Mouse (Mus musculus): ENCODE data around the gene C1ql4.
"Not testable (repeated sequence)": the region's sequence is repeated elsewhere in the genome, so short reads cannot be mapped to it uniquely, and the experiment has no call there.

C1ql4 gene

DNA sequence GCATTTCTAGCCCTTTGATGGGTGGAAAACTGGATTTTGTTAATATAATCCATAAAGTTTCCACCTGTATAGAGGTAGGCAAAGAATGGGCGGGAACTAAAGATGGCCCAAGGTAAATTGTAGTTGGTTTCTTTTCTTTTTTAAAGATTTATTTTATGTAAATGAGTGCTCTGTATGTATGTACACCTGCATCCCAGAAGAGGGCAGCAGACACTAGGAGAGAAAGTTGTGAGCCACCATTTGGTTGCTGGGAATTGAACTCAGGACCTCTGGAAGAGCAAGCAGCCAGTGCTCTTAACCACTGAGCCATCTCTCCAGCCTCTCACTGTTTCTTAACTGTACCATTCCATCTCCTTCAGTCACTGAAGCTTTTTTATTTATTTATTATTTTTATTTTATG is 15.6 kb downstream of the C1ql4 start:
- DNase-seq, result no peak

DNA sequence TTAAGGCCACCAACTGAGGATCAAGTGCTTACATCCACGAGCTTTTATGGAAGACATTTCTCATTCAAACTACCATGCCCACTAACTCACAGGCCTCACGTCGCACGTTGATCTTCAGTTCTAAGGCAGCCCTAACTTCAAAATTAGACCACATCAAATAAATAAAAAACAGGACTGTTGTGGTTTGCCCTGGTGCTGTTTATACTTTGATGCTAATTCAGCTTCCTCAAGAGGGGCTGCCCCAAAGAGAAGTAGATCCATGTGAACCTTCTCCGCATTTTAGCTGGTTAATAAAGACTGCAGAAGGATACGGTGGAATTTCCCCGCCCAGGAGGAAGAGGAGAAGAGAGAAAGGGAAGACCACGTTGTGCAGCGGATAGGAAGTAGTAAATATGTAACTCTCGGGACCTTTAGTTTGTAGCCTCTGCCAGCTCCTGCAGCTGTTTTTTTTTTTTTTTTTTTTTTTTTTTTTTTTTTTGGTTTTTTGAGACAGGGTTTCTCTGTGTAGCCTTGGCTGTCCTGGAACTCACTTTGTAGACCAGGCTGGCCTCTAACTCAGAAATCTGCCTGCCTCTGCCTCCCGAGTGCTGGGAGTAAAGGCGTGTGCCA is 22.0 kb downstream of the C1ql4 start:
- DNase-seq, result no peak

DNA sequence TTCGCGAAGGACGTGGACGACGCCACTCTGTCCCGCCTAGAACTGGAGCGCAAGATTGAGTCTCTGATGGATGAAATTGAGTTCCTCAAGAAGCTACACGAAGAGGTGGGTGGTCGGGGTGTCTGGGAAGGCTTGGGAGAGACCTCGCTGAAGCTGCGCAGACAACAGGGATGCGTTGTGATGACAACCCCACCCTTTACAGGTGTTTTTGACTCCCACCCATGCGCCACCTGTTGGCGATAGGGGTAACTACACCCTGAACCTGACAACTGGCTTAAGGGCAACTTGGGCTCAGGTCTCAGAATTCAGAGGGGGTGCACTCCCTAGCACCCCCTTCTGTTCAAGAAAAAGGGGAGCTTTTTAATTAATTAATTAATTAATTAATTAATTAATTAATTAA is 31.3 kb downstream of the C1ql4 start:
- DNase-seq, result peak in 1 of 2 experiments; percentile 50

DNA sequence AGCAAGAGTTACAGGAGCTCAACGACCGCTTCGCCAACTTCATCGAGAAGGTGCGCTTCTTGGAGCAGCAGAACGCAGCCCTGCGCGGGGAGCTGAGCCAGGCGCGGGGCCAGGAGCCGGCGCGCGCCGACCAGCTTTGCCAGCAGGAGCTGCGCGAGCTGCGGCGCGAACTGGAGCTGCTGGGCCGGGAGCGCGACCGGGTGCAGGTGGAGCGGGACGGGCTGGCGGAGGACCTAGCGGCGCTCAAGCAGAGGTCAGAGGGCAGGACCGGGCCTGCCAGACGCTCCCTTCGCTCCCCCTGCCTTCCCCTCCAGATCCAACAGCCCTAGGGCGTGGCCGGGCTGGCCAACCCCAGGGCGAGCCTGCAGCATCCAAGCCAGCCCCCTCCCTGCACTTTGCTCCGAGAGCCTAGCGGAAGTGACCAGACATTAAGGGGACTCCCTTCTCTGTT is 32.1 kb downstream of the C1ql4 start:
- no peak for DNase-seq

GRCm38 (mm10) chr15:99055040-99055439 is 32.6 kb downstream of the C1ql4 start, which contains the start of gene Prph:
Gene Prph (plus strand): TSS chr15:99055174.
- no peak for DNase-seq

GRCm38 (mm10) chr15:99053373-99053772 is 34.2 kb downstream of the C1ql4 start:
- no peak for DNase-seq

- DNase-seq, result peak in 1 of 2 experiments; percentile 63
These were observed 38.0 kb downstream of the C1ql4 start for GRCm38 (mm10) chr15:99049473-99050253.

DNA sequence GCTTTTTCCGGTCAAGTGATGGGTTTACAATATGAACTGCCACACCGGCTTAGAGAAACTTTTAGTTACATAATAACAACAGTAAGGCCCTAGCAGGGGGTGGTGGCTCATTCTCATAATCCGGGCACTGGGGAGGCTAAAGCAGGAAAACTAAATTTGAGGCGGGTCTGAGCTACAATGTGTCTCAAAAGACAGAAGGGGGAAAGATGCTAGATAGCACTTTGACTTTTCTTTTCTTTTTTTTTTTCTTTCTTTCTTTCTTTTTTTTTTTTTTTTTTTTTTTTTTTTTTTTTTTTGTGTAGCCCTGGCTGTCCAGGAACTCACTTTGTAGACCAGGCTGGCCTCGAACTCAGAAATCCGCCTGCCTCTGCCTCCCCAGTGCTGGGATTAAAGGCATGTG is 41.9 kb downstream of the C1ql4 start:
- not testable (repeated sequence) for DNase-seq

- peak in 1 of 2 experiments; percentile 49 for DNase-seq
These were observed 42.8 kb downstream of the C1ql4 start for GRCm38 (mm10) chr15:99044854-99045253.

DNA sequence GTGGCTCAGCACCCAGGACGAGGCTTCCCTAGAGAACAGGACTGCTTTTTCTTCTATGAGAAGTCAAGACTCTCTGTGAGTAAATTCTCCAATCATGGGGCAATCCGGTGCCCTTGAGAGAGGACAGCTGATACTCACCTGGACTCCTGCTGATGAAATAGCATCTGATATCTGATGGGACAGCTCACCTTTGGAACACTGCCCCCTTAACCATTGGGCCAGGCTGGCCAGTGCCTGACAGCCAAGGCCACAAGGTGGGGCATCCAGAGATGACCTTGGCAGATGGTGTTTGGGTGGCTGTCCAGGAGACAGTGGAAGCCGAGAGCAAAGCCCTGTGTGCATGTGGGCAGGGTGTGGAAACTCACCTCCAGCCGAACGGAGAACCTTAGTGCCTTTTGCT is 45.3 kb downstream of the C1ql4 start:
- no peak for DNase-seq

GRCm38 (mm10) chr15:99040920-99041856 is 46.4 kb downstream of the C1ql4 start:
- no peak for DNase-seq

GRCm38 (mm10) chr15:99039996-99040919 is 47.4 kb downstream of the C1ql4 start:
- no peak for DNase-seq

GRCm38 (mm10) chr15:99039306-99039705 is 48.3 kb downstream of the C1ql4 start:
- DNase-seq, result no peak

GRCm38 (mm10) chr15:99038797-99039196 is 48.8 kb downstream of the C1ql4 start:
- DNase-seq, result no peak

GRCm38 (mm10) chr15:99038025-99038424 is 49.6 kb downstream of the C1ql4 start:
- no peak for DNase-seq

DNA sequence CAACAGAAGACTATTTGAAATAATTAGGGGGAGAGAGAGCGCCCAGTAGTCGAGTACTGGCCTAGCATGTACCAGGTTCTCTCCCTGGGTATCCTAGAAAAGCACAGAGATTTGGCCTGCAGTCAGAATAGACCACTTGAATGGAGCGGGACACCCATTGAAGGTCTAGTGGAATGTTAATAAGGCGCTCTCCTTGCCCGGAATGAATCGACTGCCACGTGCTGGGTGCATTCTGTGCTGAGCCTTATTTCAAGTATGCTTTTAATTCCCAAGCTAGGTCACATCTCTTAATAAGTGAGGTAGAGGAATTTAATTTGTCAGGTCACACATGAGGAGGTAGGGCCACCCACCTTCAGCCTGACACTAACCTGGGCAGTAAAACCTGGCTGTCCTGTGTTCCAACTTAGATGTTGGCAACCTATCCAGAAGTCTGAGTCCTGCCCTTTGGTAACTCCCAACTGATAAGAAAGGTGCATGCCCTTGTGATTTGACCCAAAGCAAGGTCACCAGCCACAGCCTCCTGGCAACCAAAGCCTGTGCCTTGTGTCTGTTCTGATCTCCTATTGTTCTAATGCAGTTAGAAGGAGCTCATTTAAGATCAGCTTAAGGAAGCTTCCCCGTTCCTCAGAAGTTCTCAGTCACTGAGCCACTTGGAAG is 51.2 kb downstream of the C1ql4 start:
- DNase-seq, result peak in 1 of 2 experiments; percentile 45

DNA sequence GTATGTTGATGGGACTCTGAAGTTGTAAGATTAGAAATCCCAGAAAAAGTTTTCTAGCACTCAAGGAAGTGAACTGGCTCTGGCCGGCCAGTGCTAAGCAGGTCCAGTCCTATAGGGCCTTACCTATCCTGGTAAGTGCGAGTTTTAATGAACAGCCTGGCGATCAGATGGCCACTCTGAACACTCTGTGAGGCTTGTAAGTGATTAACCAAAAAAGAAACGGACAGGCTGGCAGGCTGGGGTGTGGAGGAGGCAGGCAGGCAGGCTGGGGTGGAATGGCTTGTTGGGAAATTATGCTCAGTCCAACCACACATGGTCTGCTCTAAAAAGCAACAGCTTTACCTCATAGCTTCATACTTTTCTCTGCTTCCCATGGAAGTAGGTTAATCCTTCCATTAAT is 52.2 kb downstream of the C1ql4 start:
- no peak for DNase-seq
